Mouse (Mus musculus): ENCODE results near the gene Cux2. TPM values are rescaled to one million over a fixed set of nuclear protein-coding genes. Genes with fewer than 3 reads are reported as not detected.

The Cux2 gene
- 7.6 and 10.1 TPM in 2 replicates for polyA plus RNA-seq (2016; fragmentation: Nextera tagmentation; extraction: Ambion mirVana)

DNA sequence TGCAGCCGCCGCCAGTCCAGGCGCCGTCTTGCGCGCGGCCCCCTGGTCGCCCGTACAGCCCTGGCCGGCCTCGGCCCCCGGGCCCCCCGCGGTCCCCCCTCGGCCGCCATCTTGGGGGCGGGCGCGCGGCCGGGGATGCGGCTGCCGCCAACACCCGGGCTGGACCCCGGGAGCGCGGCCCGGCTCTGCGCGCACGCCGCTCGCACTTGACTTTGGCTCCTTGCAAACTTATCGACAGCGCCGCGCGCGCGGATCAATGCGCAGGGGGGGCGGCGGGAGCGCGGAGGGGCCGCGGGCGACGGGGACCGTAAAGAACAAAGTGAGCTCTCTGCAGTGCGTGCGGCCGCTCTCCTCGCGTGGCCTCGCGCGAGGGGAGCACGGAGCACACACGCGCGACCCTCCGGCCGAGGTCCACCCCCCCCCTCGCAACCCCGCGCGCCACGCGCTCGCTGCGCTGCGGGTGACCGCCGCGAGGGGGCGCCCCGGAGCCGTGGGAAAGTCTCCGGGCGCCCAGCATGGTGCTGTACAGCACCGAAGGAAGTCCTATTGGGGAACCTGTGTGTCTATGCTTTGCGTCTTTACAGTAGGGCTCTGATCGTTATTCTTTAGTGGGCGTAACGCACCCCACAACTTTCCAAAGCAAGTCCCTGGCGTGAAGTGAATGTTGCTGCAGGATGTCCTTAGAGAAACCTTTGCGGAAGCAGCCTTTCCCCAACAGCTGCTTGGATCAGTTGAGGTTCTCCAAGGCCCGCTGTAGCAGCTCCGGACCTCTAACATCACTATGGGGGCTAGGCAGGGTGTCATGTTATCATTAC, at the start of gene Cux2:
Cux2 (minus strand) TSS at position 86 of the 815 bp plus-strand sequence.
- peaks cover 54% of the 10 kb centered on the region for H3K27me3 ChIP-seq (replicated peaks)
- no peaks in the 10 kb centered on the region for H3K9me3 ChIP-seq (replicated peaks)
- H3K9ac ChIP-seq, result peak within 1 kb of the TSS; percentile 76
- no peaks in the 10 kb centered on the region for H3K36me3 ChIP-seq
- H3K4me3 ChIP-seq, result peak within 1 kb of the TSS; percentile 66
- peak within 1 kb of the TSS; percentile 90 for H3K4me2 ChIP-seq
- WGBS, result under 1% methylated on average over 90 of the region's 90 CpGs
- H3K4me1 ChIP-seq (replicated peaks), result peaks cover 34% of the 10 kb centered on the region
- peak within 1 kb of the TSS; percentile 40 for H3K27ac ChIP-seq (ENCODE audit: poor library complexity, severe bottlenecking)
- peak; percentile 77 for ATAC-seq (ENCODE audit: insufficient number of reproducible peaks, low FRiP score)

DNA sequence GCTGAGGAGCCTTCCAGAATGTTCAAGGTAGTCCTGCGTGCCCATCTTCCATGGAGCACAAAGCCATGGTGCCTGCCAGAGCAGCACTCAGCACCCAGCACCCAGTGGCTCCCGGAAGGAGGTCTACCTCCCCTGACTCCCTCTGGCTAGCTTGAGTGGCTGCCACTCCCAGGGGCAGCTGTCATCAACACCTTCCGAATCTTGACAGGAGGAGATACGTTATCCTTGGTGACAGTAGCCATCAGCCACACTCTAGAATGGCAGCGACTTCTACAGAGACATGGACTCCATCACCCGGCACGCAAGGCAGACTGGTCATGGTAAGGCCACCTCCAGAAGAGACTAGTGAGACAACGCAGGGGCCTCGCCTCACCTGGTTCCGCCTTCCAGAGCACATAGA, 44.5 kb upstream of the Cux2 start:
- peak; percentile 71 for ATAC-seq (ENCODE audit: insufficient number of reproducible peaks, low FRiP score)
- H3K4me1 ChIP-seq (replicated peaks), result peaks cover 52% of the 10 kb centered on the region
- H3K36me3 ChIP-seq, result no peaks in the 10 kb centered on the region
- H3K4me2 ChIP-seq, result peak overlapping the region; percentile 65
- H3K9ac ChIP-seq, result peak overlapping the region; percentile 70; the same call in 1 of the 2 replicates
- peak overlapping the region; percentile 36 for H3K4me3 ChIP-seq
- peak overlapping the region; percentile 88 for H3K27ac ChIP-seq (ENCODE audit: poor library complexity, severe bottlenecking)
- H3K9me3 ChIP-seq (replicated peaks), result 0 out of 2 replicates have a peak, but pooled peaks cover 3% of the 10 kb centered on the region
- 37% methylated on average over 10 of the region's 10 CpGs for WGBS
- H3K27me3 ChIP-seq (replicated peaks), result no peaks in the 10 kb centered on the region

DNA sequence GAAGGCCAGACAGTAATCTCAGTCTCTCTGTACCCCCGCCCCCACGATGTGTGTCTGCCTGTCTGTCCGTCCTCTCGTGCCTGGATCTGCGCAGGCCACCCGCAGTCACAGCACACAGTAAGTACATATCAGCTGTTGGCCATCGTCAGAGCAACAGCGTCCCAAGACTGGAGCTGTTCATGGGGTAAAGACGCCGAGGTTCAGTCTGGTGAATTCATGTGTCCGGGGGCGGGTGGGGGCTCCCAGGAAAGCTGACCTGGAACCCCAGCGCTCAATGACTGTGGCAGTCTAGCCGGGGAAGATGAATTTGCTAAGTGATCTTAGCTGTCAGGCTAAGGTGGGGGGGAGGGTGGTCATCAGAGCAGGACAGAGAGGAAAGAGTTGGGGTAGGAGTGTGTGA, 43.8 kb upstream of the Cux2 start:
- peaks cover 48% of the 10 kb centered on the region for H3K4me1 ChIP-seq (replicated peaks)
- H3K36me3 ChIP-seq, result no peaks in the 10 kb centered on the region
- WGBS, result 57% methylated on average over 14 of the region's 14 CpGs
- peak overlapping the region; percentile 88 for H3K27ac ChIP-seq (ENCODE audit: poor library complexity, severe bottlenecking)
- H3K4me3 ChIP-seq, result peak overlapping the region; percentile 36
- ATAC-seq (ENCODE audit: insufficient number of reproducible peaks, low FRiP score), result no peak
- peak overlapping the region; percentile 65 for H3K4me2 ChIP-seq
- H3K9me3 ChIP-seq (replicated peaks), result 0 out of 2 replicates have a peak, but pooled peaks cover 3% of the 10 kb centered on the region
- H3K27me3 ChIP-seq (replicated peaks), result no peaks in the 10 kb centered on the region
- H3K9ac ChIP-seq, result peak overlapping the region; percentile 70

DNA sequence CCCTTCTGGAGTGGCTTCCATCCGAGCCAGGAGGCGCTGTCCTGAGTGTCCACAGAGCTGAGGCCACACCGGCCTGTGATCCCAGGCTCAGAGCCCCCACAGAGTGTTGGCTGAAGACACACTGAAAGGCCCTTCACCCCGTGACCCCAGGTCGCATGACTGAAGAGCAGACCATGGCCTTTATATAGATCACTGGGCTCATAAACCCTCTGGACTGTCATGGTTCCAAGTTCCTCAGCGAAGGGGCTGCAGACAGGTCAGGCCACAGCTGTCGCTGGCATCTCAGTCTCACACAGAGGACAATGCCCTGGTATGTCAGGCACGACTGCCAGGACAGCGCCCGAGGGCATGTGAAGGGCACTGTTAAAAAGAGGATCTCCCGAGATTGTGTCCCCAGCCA, 42.9 kb upstream of the Cux2 start:
- Histone ChIP-seq H3K4me3 (peak overlapping the region; percentile 36), H3K27me3 (replicated peaks) (no peaks in the 10 kb centered on the region), H3K27ac (ENCODE audit: poor library complexity, severe bottlenecking) (peak overlapping the region; percentile 88), H3K4me1 (replicated peaks) (peaks cover 38% of the 10 kb centered on the region), H3K9me3 (replicated peaks) (0 out of 2 replicates have a peak, but pooled peaks cover 3% of the 10 kb centered on the region), H3K4me2 (peak overlapping the region; percentile 65), H3K36me3 (no peaks in the 10 kb centered on the region), H3K9ac (peak overlapping the region; percentile 70; the same call in 1 of the 2 replicates)
- 33% methylated on average over 11 of the region's 11 CpGs for WGBS
- ATAC-seq (ENCODE audit: insufficient number of reproducible peaks, low FRiP score), result peak; percentile 81

DNA sequence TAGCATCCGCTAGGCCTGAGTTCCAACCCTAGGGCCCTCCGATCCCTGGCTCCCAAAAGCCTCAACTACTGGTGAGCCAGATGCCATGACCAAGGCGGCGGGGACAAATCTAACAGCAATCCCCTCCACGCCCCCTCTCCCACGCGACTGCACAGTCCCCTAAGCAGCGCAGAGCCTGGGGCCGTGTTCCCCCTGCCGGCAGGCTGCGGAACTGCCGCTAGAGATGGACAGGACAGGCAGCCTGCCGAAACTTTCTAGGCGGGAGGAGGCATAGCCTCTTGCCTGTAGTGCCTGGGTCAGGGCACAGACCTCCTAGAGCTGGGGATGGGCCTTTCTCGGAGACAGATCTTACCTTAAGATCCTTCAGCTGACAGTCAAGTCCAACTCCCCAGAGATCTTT, 41.2 kb upstream of the Cux2 start:
- Histone ChIP-seq H3K4me2 (no peak overlapping the region), H3K4me3 (no peak overlapping the region), H3K27ac (ENCODE audit: poor library complexity, severe bottlenecking) (peak overlapping the region; percentile 88; the same call in 1 of the 2 replicates), H3K27me3 (replicated peaks) (no peaks in the 10 kb centered on the region), H3K4me1 (replicated peaks) (peaks cover 35% of the 10 kb centered on the region), H3K9ac (no peak overlapping the region), H3K36me3 (no peaks in the 10 kb centered on the region), H3K9me3 (replicated peaks) (0 out of 2 replicates have a peak, but pooled peaks cover 3% of the 10 kb centered on the region)
- WGBS, result 21% methylated on average over 15 of the region's 15 CpGs
- ATAC-seq (ENCODE audit: insufficient number of reproducible peaks, low FRiP score), result no peak

DNA sequence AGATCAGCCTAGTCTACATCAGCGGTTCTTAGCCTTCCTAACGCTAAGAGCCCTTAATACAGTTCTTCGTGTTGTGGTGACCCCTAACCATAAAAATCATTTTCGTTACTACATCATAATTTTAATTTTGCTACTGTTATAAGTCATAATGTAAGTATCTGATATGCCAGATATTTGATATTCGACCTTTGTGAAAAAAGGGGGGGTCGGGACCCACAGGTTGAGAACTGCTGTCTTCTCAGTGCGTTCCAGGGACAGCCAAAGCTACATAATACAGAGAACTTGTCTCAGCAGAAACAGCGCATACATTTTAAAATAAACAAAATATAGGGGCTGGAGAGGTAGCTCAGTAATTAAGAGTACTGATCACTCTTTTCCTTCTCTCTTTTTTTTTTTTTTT, 39.8 kb upstream of the Cux2 start:
- Histone ChIP-seq H3K9me3 (replicated peaks) (no peaks in the 10 kb centered on the region), H3K4me2 (no peak overlapping the region), H3K36me3 (no peaks in the 10 kb centered on the region), H3K27me3 (replicated peaks) (no peaks in the 10 kb centered on the region), H3K27ac (ENCODE audit: poor library complexity, severe bottlenecking) (no peak overlapping the region), H3K4me3 (no peak overlapping the region), H3K9ac (no peak overlapping the region), H3K4me1 (replicated peaks) (peaks cover 40% of the 10 kb centered on the region)
- WGBS, result 77% methylated on average over 8 of the region's 8 CpGs
- ATAC-seq (ENCODE audit: insufficient number of reproducible peaks, low FRiP score), result no peak

DNA sequence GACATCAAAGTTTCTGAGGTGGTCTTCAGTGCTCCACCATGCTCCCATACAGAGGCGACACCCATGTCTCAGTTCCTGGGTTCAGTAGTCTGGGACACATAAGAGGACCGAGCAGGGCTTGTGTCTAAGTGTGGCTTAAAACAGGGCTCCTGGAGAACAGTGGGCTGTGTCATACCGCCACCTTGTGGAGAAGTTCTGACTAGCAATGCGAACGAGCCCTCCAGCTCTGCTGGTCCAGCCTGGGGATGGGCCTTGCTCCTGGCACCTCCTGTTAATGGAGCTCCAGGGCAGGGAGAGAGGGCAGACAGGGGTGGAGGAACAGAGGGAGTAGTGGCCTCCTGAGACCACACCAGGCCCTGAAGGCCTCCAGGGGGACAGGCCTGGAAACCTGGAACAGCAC, 39.0 kb upstream of the Cux2 start:
- H3K9me3 ChIP-seq (replicated peaks), result no peaks in the 10 kb centered on the region
- 5% methylated on average over 5 of the region's 5 CpGs for WGBS
- H3K4me3 ChIP-seq, result no peak overlapping the region
- no peak overlapping the region for H3K9ac ChIP-seq
- H3K27ac ChIP-seq (ENCODE audit: poor library complexity, severe bottlenecking), result no peak overlapping the region
- no peaks in the 10 kb centered on the region for H3K27me3 ChIP-seq (replicated peaks)
- peak; percentile 22; the same call in 1 of the 2 replicates for ATAC-seq (ENCODE audit: insufficient number of reproducible peaks, low FRiP score)
- no peak overlapping the region for H3K4me2 ChIP-seq
- no peaks in the 10 kb centered on the region for H3K36me3 ChIP-seq
- H3K4me1 ChIP-seq (replicated peaks), result peaks cover 35% of the 10 kb centered on the region

DNA sequence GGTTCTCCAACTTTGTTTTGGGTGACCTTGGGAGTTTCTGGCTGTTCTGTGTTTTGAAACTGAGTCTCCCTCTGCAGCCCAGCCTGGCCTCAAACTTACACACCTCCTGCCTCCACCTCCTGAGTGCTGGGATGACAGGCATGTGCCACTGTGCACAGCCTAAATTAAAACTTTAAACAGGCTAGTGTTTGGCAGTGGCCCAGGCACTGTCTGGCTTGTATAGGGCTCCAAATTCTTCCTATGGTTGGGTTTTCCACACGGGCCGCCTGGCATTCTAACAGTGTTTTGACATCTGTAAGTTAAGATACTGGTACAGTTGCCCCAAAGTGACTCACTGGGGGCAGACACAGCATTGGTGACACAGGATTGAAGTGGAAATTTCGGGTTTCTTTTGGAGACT, 36.2 kb upstream of the Cux2 start:
- Histone ChIP-seq H3K36me3 (no peaks in the 10 kb centered on the region), H3K27ac (ENCODE audit: poor library complexity, severe bottlenecking) (no peak overlapping the region), H3K4me2 (no peak overlapping the region), H3K9ac (no peak overlapping the region), H3K9me3 (replicated peaks) (no peaks in the 10 kb centered on the region), H3K27me3 (replicated peaks) (no peaks in the 10 kb centered on the region), H3K4me1 (replicated peaks) (peaks cover 14% of the 10 kb centered on the region), H3K4me3 (no peak overlapping the region)
- no peak for ATAC-seq (ENCODE audit: insufficient number of reproducible peaks, low FRiP score)
- WGBS, result 49% methylated on average over 3 of the region's 3 CpGs

DNA sequence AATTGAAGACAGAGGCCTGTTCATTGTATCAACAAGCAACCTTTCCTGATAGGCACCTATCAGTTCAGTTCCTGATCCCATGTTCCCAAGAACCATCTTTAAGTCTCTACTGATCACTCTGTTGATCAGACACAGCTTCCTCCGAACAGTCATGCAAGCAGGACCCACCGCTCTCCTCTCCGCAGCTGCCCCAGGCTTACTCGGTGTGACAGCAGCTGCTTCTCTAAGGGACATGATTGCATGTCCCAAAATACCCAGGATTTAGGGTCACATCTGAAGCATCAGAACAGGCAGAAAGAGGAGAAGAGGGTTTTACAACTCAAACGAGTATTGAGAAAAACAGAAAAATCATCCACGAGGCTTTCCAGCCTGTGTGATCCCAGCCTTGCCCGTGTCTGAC, 35.4 kb upstream of the Cux2 start:
- Histone ChIP-seq H3K4me1 (replicated peaks) (peaks cover 16% of the 10 kb centered on the region), H3K27ac (ENCODE audit: poor library complexity, severe bottlenecking) (no peak overlapping the region), H3K27me3 (replicated peaks) (no peaks in the 10 kb centered on the region), H3K36me3 (no peaks in the 10 kb centered on the region), H3K4me3 (no peak overlapping the region), H3K4me2 (peak overlapping the region; percentile 39), H3K9me3 (replicated peaks) (no peaks in the 10 kb centered on the region), H3K9ac (no peak overlapping the region)
- no peak for ATAC-seq (ENCODE audit: insufficient number of reproducible peaks, low FRiP score)
- WGBS, result 69% methylated on average over 7 of the region's 7 CpGs

DNA sequence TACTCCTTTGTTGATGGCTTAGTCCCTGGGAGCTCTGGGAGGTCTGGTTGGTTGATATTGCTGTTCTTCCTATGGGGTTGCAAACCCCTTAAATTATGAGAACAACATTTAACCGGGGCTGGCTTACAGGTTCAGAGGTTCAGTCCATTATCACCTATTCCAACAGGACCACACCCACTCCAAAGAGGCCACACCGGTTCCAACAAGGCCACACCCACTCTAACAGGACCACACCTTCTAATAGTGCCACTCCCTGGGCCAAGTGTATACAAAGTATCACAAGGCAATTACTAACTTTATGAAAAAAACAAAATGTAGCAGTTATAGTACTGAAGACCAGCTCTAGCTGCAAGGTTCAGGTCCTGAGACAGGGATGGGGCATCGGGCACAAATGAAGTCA, 34.6 kb upstream of the Cux2 start:
- no peak overlapping the region for H3K4me2 ChIP-seq
- no peaks in the 10 kb centered on the region for H3K27me3 ChIP-seq (replicated peaks)
- H3K36me3 ChIP-seq, result no peaks in the 10 kb centered on the region
- no peaks in the 10 kb centered on the region for H3K9me3 ChIP-seq (replicated peaks)
- no peak for ATAC-seq (ENCODE audit: insufficient number of reproducible peaks, low FRiP score)
- no peak overlapping the region for H3K9ac ChIP-seq
- H3K27ac ChIP-seq (ENCODE audit: poor library complexity, severe bottlenecking), result no peak overlapping the region
- peaks cover 16% of the 10 kb centered on the region for H3K4me1 ChIP-seq (replicated peaks)
- WGBS, result 62% methylated on average over 3 of the region's 3 CpGs
- no peak overlapping the region for H3K4me3 ChIP-seq

DNA sequence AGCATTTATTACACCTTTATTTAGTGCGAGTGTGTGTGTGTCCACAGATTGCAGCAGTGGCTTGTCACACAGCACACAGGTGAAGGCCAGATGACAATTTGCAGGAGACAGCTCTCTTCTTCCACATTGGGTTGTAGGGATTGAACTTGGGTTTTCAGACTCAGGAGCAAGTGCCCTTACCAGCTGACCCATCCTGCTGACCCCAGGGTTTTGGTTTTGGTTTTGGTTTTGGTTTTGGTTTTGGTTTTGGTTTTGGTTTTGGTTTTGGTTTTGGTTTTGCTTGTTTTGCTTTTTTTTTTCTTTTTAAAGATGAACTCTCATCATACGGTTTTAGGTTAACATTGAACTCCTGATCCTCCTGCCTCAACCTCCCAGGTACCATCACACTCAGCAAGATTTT, 33.4 kb upstream of the Cux2 start:
- WGBS, result 91% methylated on average over 2 of the region's 2 CpGs
- ATAC-seq (ENCODE audit: insufficient number of reproducible peaks, low FRiP score), result no peak

More for the DNA sequence above, 33.4 kb upstream of the Cux2 start:
- Histone ChIP-seq H3K27ac (ENCODE audit: poor library complexity, severe bottlenecking) (no peak overlapping the region), H3K27me3 (replicated peaks) (no peaks in the 10 kb centered on the region), H3K9me3 (replicated peaks) (peaks cover 4% of the 10 kb centered on the region; the same call in 1 of the 2 replicates), H3K9ac (no peak overlapping the region), H3K4me3 (no peak overlapping the region), H3K4me1 (replicated peaks) (peaks cover 16% of the 10 kb centered on the region), H3K4me2 (no peak overlapping the region), H3K36me3 (no peaks in the 10 kb centered on the region)

Measured in heart, embryonic 12.5 days (tissue).